Mouse (Mus musculus): ENCODE data around the gene Rhox4e.
"Not testable (repeated sequence)": the region's sequence is repeated elsewhere in the genome, so short reads cannot be mapped to it uniquely, and the experiment has no call there.

Rhox4e gene

DNA sequence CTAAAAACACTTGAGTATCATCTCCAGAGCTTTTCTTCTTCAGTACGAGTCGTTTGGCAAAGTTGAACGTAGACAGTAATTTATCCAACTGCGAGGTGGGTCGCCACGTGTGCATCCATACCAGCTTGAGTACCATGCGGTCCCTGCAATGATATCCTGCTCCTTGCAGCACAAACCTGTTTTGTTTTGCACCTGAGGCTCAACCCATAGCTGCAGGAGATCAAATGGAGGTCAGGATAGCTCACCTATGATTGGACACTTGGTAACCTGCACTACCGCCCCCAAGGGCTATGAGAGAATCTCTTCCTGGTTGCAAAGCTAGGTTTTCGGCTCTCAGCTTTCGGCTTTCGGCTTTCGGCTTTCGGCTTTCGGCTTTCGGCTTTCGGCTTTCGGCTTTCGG, at the start of gene Rhox4e:
Gene Rhox4e (plus strand): TSS at position 301 of the 400 bp plus-strand sequence.
- not testable (repeated sequence) for DNase-seq

DNA sequence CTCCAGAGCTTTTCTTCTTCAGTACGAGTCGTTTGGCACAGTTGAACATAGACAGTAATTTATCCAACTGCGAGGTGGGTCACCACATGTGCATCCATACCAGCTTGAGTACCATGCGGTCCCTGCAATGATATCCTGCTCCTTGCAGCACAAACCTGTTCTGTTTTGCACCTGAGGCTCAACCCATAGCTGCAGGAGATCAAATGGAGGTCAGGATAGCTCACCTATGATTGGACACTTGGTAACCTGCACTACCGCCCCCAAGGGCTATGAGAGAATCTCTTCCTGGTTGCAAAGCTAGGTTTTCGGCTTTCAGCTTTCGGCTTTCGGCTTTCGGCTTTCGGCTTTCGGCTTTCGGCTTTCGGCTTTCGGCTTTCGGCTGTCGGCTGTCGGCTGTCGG, 43.2 kb upstream of the Rhox4e start, which contains the start of gene Rhox4d:
Gene Rhox4d (plus strand): TSS at position 301 of the 400 bp plus-strand sequence.
- DNase-seq: not testable (repeated sequence)

DNA sequence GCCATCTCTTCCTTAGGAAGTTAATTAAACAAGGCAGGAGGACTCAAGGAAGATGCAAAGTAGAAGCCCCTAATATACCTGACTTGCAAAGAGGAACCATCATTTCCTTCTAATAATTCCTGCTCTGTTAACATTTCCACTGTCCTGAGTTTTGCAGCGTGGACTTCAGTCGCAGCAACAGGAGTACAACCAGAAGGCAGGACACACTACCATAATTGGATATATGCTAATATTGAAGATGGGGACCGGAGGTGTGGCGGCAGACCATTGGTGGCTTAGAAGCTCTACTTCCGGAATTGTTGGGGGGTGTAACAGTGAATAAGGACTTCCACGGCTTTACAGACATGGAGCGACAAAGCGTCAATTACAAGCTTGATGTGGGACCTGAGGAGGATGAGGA, 27.1 kb upstream of the Rhox4e start, which contains the start of gene Rhox2e:
Gene Rhox2e (plus strand): TSS at position 301 of the 400 bp plus-strand sequence.
- not testable (repeated sequence) for DNase-seq

- not testable (repeated sequence) for DNase-seq
Measured at GRCm38 (mm10) chrX:37541719-37542118, 15.5 kb upstream of the Rhox4e start, which contains the start of gene Rhox3e. Rhox3e (plus strand) TSS chrX:37542019.

GRCm38 (mm10) chrX:37571105-37571504, 13.9 kb downstream of the Rhox4e start, which contains the start of gene Rhox2f:
Rhox2f (plus strand) TSS chrX:37571405.
- DNase-seq: not testable (repeated sequence)

- not testable (repeated sequence) for DNase-seq
Measured at GRCm38 (mm10) chrX:37572638-37573037, 15.4 kb downstream of the Rhox4e start.

- not testable (repeated sequence) for DNase-seq
Measured at GRCm38 (mm10) chrX:37580692-37581091, 23.5 kb downstream of the Rhox4e start, which contains the start of gene Rhox3f. Rhox3f (plus strand) TSS chrX:37580992.

- not testable (repeated sequence) for DNase-seq
Measured at GRCm38 (mm10) chrX:37607604-37608003, 50.4 kb downstream of the Rhox4e start, which contains the start of gene Rhox4f. Rhox4f (minus strand) TSS chrX:37607704.

All from lung, postnatal 14 days (tissue).